Mouse (Mus musculus): ENCODE results near the gene Efs.
"Not testable (repeated sequence)": the region's sequence is repeated elsewhere in the genome, so short reads cannot be mapped to it uniquely, and the experiment has no call there.

- TF ChIP-seq CTCF (IDR thresholded peaks at IDR 0.05; ENCODE audit: low read depth, low read length); POLR2A (IDR thresholded peaks at IDR 0.05; ENCODE audit: insufficient read depth, low read length): not testable (repeated sequence)
Measured at GRCm38 (mm10) chr14:54972786-54973185, 46.9 kb upstream of the Efs start.
